Mouse (Mus musculus) liver, embryonic 14.5 days (tissue): ENCODE results near the gene Arrdc2. TPM values are rescaled to one million over a fixed set of nuclear protein-coding genes. Genes with fewer than 3 reads are reported as not detected.
"Not testable (repeated sequence)": the region's sequence is repeated elsewhere in the genome, so short reads cannot be mapped to it uniquely, and the experiment has no call there.

ENCODE experiments used
- ATAC-seq: fragments of 200-750 bp; cut with Nextera tagmentation; 2 replicates; pipeline ENCODE4 v1.8.0; 2017; ENCODE audit warnings: moderate number of reproducible peaks, mild to moderate bottlenecking, moderate library complexity; ENCODE audit not compliant: insufficient read depth
- DNase-seq, 3 experiments: peaks; one replicate each; pipeline ENCODE4 v3.0.0-alpha.2; 2012 to 2013; ENCODE audit warnings: low read depth in 3 of 3, low spot score in 3 of 3
- H3K27ac ChIP-seq: fragments of 300-500 bp; sonication (generic); 2 replicates; pipeline ENCODE4 v1.5.1; 2014; ENCODE audit warnings: moderate library complexity, mild to moderate bottlenecking, control low read depth, inconsistent platforms
- H3K27me3 ChIP-seq: fragments of 300-500 bp; sonication (generic); 2 replicates; pipeline ENCODE4 v1.6.1; 2014; ENCODE audit warnings: mild to moderate bottlenecking, low read length, moderate library complexity; ENCODE audit not compliant: control insufficient read depth, insufficient read depth
- H3K36me3 ChIP-seq: fragments of 300-500 bp; sonication (generic); replicated peaks from 2 replicates; pipeline ENCODE4 v1.6.1; 2014; ENCODE audit warnings: low read depth; ENCODE audit not compliant: control insufficient read depth, insufficient read depth
- H3K4me1 ChIP-seq, 2 experiments: fragments of 200-500 bp in 1 of 2; fragments of 300-500 bp in 1 of 2; sonication (generic) in 1 of 2; replicated peaks; 2 replicates each; pipeline ENCODE4 v1.6.1; 2012 to 2014; ENCODE audit warnings: antibody characterized with exemption in 1 of 2, inconsistent platforms in 1 of 2, low read length in 1 of 2; ENCODE audit not compliant: control insufficient read depth in 2 of 2, insufficient read depth in 2 of 2
- H3K4me2 ChIP-seq: fragments of 300-500 bp; sonication (generic); 2 replicates; pipeline ENCODE4 v1.6.1; 2014; ENCODE audit warnings: low read depth, mild to moderate bottlenecking, control low read depth, moderate library complexity
- H3K4me3 ChIP-seq, 2 experiments: fragments of 200-500 bp in 1 of 2; fragments of 300-500 bp in 1 of 2; sonication (generic) in 1 of 2; 2 replicates each; pipeline ENCODE4 v1.5.1; 2012 to 2014; ENCODE audit warnings: low read depth in 2 of 2, low read length in 2 of 2, mild to moderate bottlenecking in 2 of 2, control low read depth in 1 of 2, inconsistent platforms in 1 of 2, moderate library complexity in 1 of 2; ENCODE audit not compliant: insufficient read depth in 1 of 2
- H3K9ac ChIP-seq: fragments of 300-500 bp; sonication (generic); replicated peaks from 2 replicates; pipeline ENCODE4 v1.6.1; 2014; ENCODE audit warnings: mild to moderate bottlenecking, control low read depth, moderate library complexity
- H3K9me3 ChIP-seq: fragments of 300-500 bp; sonication (generic); 2 replicates; pipeline ENCODE4 v1.6.1; 2016; ENCODE audit warnings: low read length, mixed read lengths; ENCODE audit not compliant: control insufficient read depth
- CTCF ChIP-seq: IDR thresholded peaks from 2 replicates; pipeline ENCODE4 v1.5.1; 2016; ENCODE audit warnings: antibody characterized with exemption, low read depth, control low read depth
- EP300 ChIP-seq: IDR thresholded peaks from 2 replicates; pipeline ENCODE4 v1.6.1; 2016; ENCODE audit warnings: antibody characterized with exemption, low read depth
- WGBS: fragments of 180-500 bp; shearing (Covaris S2); extraction: QIAGEN DNeasy Blood & Tissue Kit; methylation state at CpG from one replicate; pipeline ENCODE4 v1.1.7; 2014; ENCODE audit not compliant: insufficient replicate concordance; 5-methylcytosine and 5-hydroxymethylcytosine counted together
- polyA plus RNA-seq, 2 experiments: library from polyadenylated mRNA; depleted of rRNA in 1 of 2; stranded (reverse) in 1 of 2; unstranded in 1 of 2; fragments of >200 nt; fragmentation: Nextera tagmentation in 1 of 2; extraction: Ambion mirVana in 1 of 2; gene quantifications; 2 replicates each; pipeline versions ENCODE4 v1.2.1 to v1.2.3; 2012 to 2014

Arrdc2 gene
- polyA plus RNA-seq, 2 experiments = 9.5 to 33.9 TPM

DNA sequence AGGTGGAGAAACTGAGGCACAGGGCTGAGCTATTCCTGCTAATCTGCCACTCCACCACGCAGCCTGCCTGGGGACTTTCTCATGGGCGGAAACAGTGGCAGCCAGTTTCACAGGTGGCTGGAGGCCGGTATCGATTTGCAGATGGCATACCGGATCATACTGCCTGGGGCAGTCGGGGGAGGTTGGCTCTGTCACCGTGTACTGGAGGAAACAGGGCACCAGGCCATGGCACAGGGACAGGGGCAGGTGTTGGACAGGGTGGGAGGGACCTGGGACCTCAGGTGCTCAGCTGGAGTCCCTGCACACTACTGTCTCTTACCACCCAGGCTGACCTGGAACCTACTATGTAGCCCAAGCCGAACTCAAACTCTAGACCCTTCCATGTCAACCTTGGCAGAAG is 13.7 kb downstream of the Arrdc2 start:
- no peak for DNase-seq

DNA sequence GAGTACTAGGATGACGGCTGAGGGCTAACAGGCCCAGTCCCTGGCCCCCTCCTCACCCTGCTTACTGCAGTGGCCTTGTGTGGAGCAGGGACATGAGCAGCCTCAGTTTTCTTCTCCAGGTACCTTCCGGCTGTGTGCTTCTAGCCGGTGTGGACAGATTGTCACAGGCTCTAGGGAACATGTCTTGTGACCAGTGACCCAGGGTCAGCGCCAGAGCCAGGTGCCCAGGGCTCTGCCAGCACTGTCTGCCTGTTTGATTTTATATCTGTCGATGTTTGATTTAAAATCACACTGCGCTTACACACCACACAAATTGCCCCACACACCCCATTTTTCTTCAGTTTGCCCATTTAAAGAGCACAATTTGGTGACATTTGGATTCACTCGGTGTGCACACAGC is 15.7 kb downstream of the Arrdc2 start:
- TF ChIP-seq CTCF = no peak
- no peak for TF ChIP-seq EP300
- Histone ChIP-seq H3K27ac (no peak overlapping the region), H3K9ac (no peak overlapping the region), H3K36me3 (no peaks in the 10 kb centered on the region), H3K27me3 (peaks cover 8% of the 10 kb centered on the region; the same call in 1 of the 2 replicates), H3K9me3 (no peaks in the 10 kb centered on the region), H3K4me2 (no peak overlapping the region), H3K4me1 (peaks cover 3 to 9% of the 10 kb centered on the region in 2 experiments; a peak in 3 of 4 replicates), H3K4me3 (no peak overlapping the region)
- 80% methylated on average over 7 of the region's 7 CpGs for WGBS
- no peak for DNase-seq
- ATAC-seq = no peak

More for the DNA sequence above, 13.7 kb downstream of the Arrdc2 start:
- Histone ChIP-seq H3K4me1 (peaks cover 3 to 5% of the 10 kb centered on the region in 2 experiments; a peak in 2 of 4 replicates), H3K9ac (no peak overlapping the region), H3K36me3 (no peaks in the 10 kb centered on the region), H3K9me3 (no peaks in the 10 kb centered on the region), H3K27me3 (no peaks in the 10 kb centered on the region), H3K27ac (no peak overlapping the region), H3K4me2 (no peak overlapping the region), H3K4me3 (no peak overlapping the region)
- TF ChIP-seq EP300 (no peak), CTCF (no peak)
- ATAC-seq = no peak
- 73% methylated on average over 8 of the region's 8 CpGs for WGBS

GRCm38 (mm10) chr8:70822594-70822993 is 16.9 kb downstream of the Arrdc2 start:
- H3K27ac ChIP-seq, DNase-seq, ATAC-seq, H3K36me3 ChIP-seq, H3K27me3 ChIP-seq, H3K4me3 ChIP-seq, H3K4me2 ChIP-seq, H3K4me1 ChIP-seq, H3K9ac ChIP-seq, H3K9me3 ChIP-seq: not testable (repeated sequence)
- 66% methylated on average over 2 of the region's 3 CpGs for WGBS

DNA sequence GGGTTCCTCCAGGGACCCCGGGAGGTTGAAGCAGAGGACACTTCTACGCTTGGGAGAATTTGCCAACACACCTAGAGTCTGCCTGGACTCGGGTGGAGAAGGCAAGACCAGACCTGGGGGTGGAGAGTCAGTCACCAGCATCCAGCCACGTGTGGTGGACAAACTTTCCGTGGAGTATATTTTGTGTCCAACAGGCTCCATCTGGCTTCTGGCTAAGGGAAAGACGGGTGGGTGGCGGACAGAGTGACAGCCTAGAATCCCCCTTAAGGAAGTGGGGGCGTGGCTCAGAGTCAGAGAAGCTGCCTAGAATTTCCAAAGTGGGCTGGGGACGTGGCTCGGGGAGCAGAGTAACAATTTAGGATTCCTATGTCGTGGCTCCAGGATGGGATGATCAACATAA is 17.5 kb downstream of the Arrdc2 start:
- peaks cover 11% of the 10 kb centered on the region for H3K27me3 ChIP-seq
- ATAC-seq = peak; percentile 12; the same call in 1 of the 2 replicates
- H3K4me3 ChIP-seq = no peak overlapping the region
- 0 out of 2 replicates have a peak overlapping the region, but pooled peaks have one; percentile 13 for H3K27ac ChIP-seq
- WGBS = 38% methylated on average over 11 of the region's 11 CpGs
- H3K9ac ChIP-seq = peak overlapping the region; percentile 27; the same call in 1 of the 2 replicates
- TF ChIP-seq EP300 (no peak), CTCF (no peak)
- no peak for DNase-seq
- 0 out of 2 replicates have a peak overlapping the region, but pooled peaks have one; percentile 20 for H3K4me2 ChIP-seq
- H3K4me1 ChIP-seq = peaks cover 3 to 10% of the 10 kb centered on the region in 2 experiments
- no peaks in the 10 kb centered on the region for H3K9me3 ChIP-seq
- no peaks in the 10 kb centered on the region for H3K36me3 ChIP-seq

DNA sequence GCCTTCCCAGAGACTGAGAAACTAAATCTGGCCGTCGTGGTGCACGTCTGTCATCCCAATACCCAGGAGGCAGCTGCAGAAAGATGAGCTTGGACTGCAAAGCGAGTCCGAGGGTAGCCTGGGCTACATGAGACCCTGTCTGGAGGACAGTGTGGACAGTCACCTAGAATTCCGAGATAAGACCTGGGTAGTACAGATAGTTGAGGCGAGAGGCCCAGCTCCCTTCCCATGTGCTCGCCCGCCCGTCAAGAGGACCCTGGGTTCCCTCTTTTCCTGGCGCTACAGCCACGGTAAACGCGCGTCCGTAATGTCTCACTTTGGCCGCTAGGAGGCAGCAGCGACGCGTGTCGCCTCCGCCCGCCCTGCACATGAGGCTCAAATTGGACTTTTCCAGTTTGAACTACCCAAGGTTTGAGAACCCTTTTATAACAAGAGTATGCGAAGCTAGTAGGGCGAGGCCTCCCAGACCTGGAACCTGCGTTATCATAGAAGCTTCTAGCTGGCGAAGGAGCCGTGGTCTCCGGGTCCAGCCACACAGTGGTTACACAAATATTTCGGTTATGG is 18.0 kb downstream of the Arrdc2 start:
- 15% methylated on average over 30 of the region's 30 CpGs for WGBS
- Histone ChIP-seq H3K4me1 (peaks cover 6 to 14% of the 10 kb centered on the region in 2 experiments), H3K9me3 (no peaks in the 10 kb centered on the region), H3K4me3 (no peak overlapping the region), H3K9ac (0 out of 2 replicates have a peak overlapping the region, but pooled peaks have one; percentile 27), H3K27ac (peak overlapping the region; percentile 13; the same call in 1 of the 2 replicates), H3K36me3 (no peaks in the 10 kb centered on the region), H3K27me3 (peaks cover 11% of the 10 kb centered on the region), H3K4me2 (peak overlapping the region; percentile 20; the same call in 1 of the 2 replicates)
- no peak for DNase-seq
- peak; percentile 46 for ATAC-seq
- TF ChIP-seq EP300 = no peak
- peak; percentile 99 for TF ChIP-seq CTCF
